Mouse (Mus musculus): ENCODE measurements around the gene Aqp5. TPM values are rescaled to one million over a fixed set of nuclear protein-coding genes. Genes with fewer than 3 reads are reported as not detected.

Gene Aqp5
- polyA plus RNA-seq (2015; fragmentation: Nextera tagmentation; extraction: Ambion mirVana), result 0.97 and 1.1 TPM in 2 replicates

GRCm38 (mm10) chr15:99590429-99591084 is at the start of gene Aqp5:
Gene Aqp5, plus strand, starts transcription at chr15:99590782.
- Histone ChIP-seq H3K4me3 (ENCODE audit: low read depth, low read length) (peak within 1 kb of the TSS; percentile 44), H3K27me3 (ENCODE audit: control insufficient read depth, insufficient read depth, low read depth, low read length) (peaks cover 74% of the 10 kb centered on the region), H3K9ac (ENCODE audit: low read depth, low read length) (peak within 1 kb of the TSS; percentile 45; the same call in 1 of the 2 replicates), H3K4me1 (ENCODE audit: control insufficient read depth, insufficient read depth, low read length) (peaks cover 6% of the 10 kb centered on the region; the same call in 1 of the 2 replicates), H3K9me3 (replicated peaks; ENCODE audit: control insufficient read depth, low read length, poor library complexity, severe bottlenecking) (no peaks in the 10 kb centered on the region), H3K27ac (ENCODE audit: low read length) (no peak within 1 kb of the TSS), H3K4me2 (ENCODE audit: low read length) (peak within 1 kb of the TSS; percentile 60), H3K36me3 (ENCODE audit: control insufficient read depth, insufficient read depth, low read length) (no peaks in the 10 kb centered on the region)
- WGBS, result under 1% methylated on average over 53 of the region's 83 CpGs
- ATAC-seq, result peak; percentile 71

- Histone ChIP-seq H3K36me3 (ENCODE audit: control insufficient read depth, insufficient read depth, low read length) (no peaks in the 10 kb centered on the region), H3K4me3 (ENCODE audit: low read depth, low read length) (no peak overlapping the region), H3K9ac (ENCODE audit: low read depth, low read length) (no peak overlapping the region), H3K27ac (ENCODE audit: low read length) (no peak overlapping the region), H3K4me2 (ENCODE audit: low read length) (no peak overlapping the region), H3K27me3 (ENCODE audit: control insufficient read depth, insufficient read depth, low read depth, low read length) (no peaks in the 10 kb centered on the region), H3K9me3 (replicated peaks; ENCODE audit: control insufficient read depth, low read length, poor library complexity, severe bottlenecking) (no peaks in the 10 kb centered on the region), H3K4me1 (ENCODE audit: control insufficient read depth, insufficient read depth, low read length) (no peaks in the 10 kb centered on the region; the same call in 1 of the 2 replicates)
- WGBS, result 80% methylated on average over 7 of the region's 7 CpGs
- ATAC-seq, result no peak
Observed at GRCm38 (mm10) chr15:99544047-99544446, 46.5 kb upstream of the Aqp5 start.

- no peak for ATAC-seq
- 0 out of 2 replicates have a peak overlapping the region, but pooled peaks have one; percentile 43 for H3K27ac ChIP-seq (ENCODE audit: low read length)
- no peak overlapping the region for H3K4me3 ChIP-seq (ENCODE audit: low read depth, low read length)
- no peaks in the 10 kb centered on the region for H3K9me3 ChIP-seq (replicated peaks; ENCODE audit: control insufficient read depth, low read length, poor library complexity, severe bottlenecking)
- no peaks in the 10 kb centered on the region; the same call in 1 of the 2 replicates for H3K4me1 ChIP-seq (ENCODE audit: control insufficient read depth, insufficient read depth, low read length)
- H3K4me2 ChIP-seq (ENCODE audit: low read length), result no peak overlapping the region
- H3K36me3 ChIP-seq (ENCODE audit: control insufficient read depth, insufficient read depth, low read length), result no peaks in the 10 kb centered on the region
- WGBS, result 55% methylated on average over 11 of the region's 11 CpGs
- H3K27me3 ChIP-seq (ENCODE audit: control insufficient read depth, insufficient read depth, low read depth, low read length), result no peaks in the 10 kb centered on the region
- no peak overlapping the region for H3K9ac ChIP-seq (ENCODE audit: low read depth, low read length)
Observed at GRCm38 (mm10) chr15:99546596-99546995, 44.0 kb upstream of the Aqp5 start.

- no peaks in the 10 kb centered on the region for H3K36me3 ChIP-seq (ENCODE audit: control insufficient read depth, insufficient read depth, low read length)
- 87% methylated on average over 6 of the region's 6 CpGs for WGBS
- no peak overlapping the region for H3K4me2 ChIP-seq (ENCODE audit: low read length)
- no peak overlapping the region for H3K9ac ChIP-seq (ENCODE audit: low read depth, low read length)
- no peak overlapping the region for H3K4me3 ChIP-seq (ENCODE audit: low read depth, low read length)
- no peak overlapping the region for H3K27ac ChIP-seq (ENCODE audit: low read length)
- no peaks in the 10 kb centered on the region; the same call in 1 of the 2 replicates for H3K4me1 ChIP-seq (ENCODE audit: control insufficient read depth, insufficient read depth, low read length)
- no peak for ATAC-seq
- no peaks in the 10 kb centered on the region for H3K27me3 ChIP-seq (ENCODE audit: control insufficient read depth, insufficient read depth, low read depth, low read length)
- no peaks in the 10 kb centered on the region for H3K9me3 ChIP-seq (replicated peaks; ENCODE audit: control insufficient read depth, low read length, poor library complexity, severe bottlenecking)
Observed at GRCm38 (mm10) chr15:99547732-99548131, 42.9 kb upstream of the Aqp5 start.

GRCm38 (mm10) chr15:99549901-99550300 is 40.7 kb upstream of the Aqp5 start:
- Histone ChIP-seq H3K4me2 (ENCODE audit: low read length) (no peak overlapping the region), H3K27me3 (ENCODE audit: control insufficient read depth, insufficient read depth, low read depth, low read length) (no peaks in the 10 kb centered on the region; the same call in 1 of the 2 replicates), H3K27ac (ENCODE audit: low read length) (no peak overlapping the region), H3K36me3 (ENCODE audit: control insufficient read depth, insufficient read depth, low read length) (no peaks in the 10 kb centered on the region), H3K9me3 (replicated peaks; ENCODE audit: control insufficient read depth, low read length, poor library complexity, severe bottlenecking) (no peaks in the 10 kb centered on the region), H3K9ac (ENCODE audit: low read depth, low read length) (no peak overlapping the region), H3K4me3 (ENCODE audit: low read depth, low read length) (no peak overlapping the region), H3K4me1 (ENCODE audit: control insufficient read depth, insufficient read depth, low read length) (no peaks in the 10 kb centered on the region; the same call in 1 of the 2 replicates)
- 55% methylated on average over 2 of the region's 2 CpGs for WGBS
- no peak for ATAC-seq

- Histone ChIP-seq H3K36me3 (ENCODE audit: control insufficient read depth, insufficient read depth, low read length) (no peaks in the 10 kb centered on the region), H3K9me3 (replicated peaks; ENCODE audit: control insufficient read depth, low read length, poor library complexity, severe bottlenecking) (no peaks in the 10 kb centered on the region), H3K27ac (ENCODE audit: low read length) (no peak overlapping the region), H3K4me1 (ENCODE audit: control insufficient read depth, insufficient read depth, low read length) (no peaks in the 10 kb centered on the region), H3K4me3 (ENCODE audit: low read depth, low read length) (no peak overlapping the region), H3K9ac (ENCODE audit: low read depth, low read length) (no peak overlapping the region), H3K4me2 (ENCODE audit: low read length) (no peak overlapping the region), H3K27me3 (ENCODE audit: control insufficient read depth, insufficient read depth, low read depth, low read length) (no peaks in the 10 kb centered on the region; the same call in 1 of the 2 replicates)
- ATAC-seq, result no peak
- 71% methylated on average over 6 of the region's 6 CpGs for WGBS
Observed at GRCm38 (mm10) chr15:99553767-99554166, 36.8 kb upstream of the Aqp5 start.

- no peak overlapping the region for H3K27ac ChIP-seq (ENCODE audit: low read length)
- 87% methylated on average over 1 of the region's 1 CpGs for WGBS
- no peak overlapping the region for H3K4me2 ChIP-seq (ENCODE audit: low read length)
- H3K9ac ChIP-seq (ENCODE audit: low read depth, low read length), result no peak overlapping the region
- H3K4me3 ChIP-seq (ENCODE audit: low read depth, low read length), result no peak overlapping the region
- no peaks in the 10 kb centered on the region for H3K9me3 ChIP-seq (replicated peaks; ENCODE audit: control insufficient read depth, low read length, poor library complexity, severe bottlenecking)
- H3K27me3 ChIP-seq (ENCODE audit: control insufficient read depth, insufficient read depth, low read depth, low read length), result no peaks in the 10 kb centered on the region; the same call in 1 of the 2 replicates
- no peaks in the 10 kb centered on the region; the same call in 1 of the 2 replicates for H3K4me1 ChIP-seq (ENCODE audit: control insufficient read depth, insufficient read depth, low read length)
- no peak for ATAC-seq
- no peaks in the 10 kb centered on the region for H3K36me3 ChIP-seq (ENCODE audit: control insufficient read depth, insufficient read depth, low read length)
Observed at GRCm38 (mm10) chr15:99558947-99559346, 31.6 kb upstream of the Aqp5 start.

- Histone ChIP-seq H3K4me2 (ENCODE audit: low read length) (no peak overlapping the region), H3K36me3 (ENCODE audit: control insufficient read depth, insufficient read depth, low read length) (no peaks in the 10 kb centered on the region), H3K9ac (ENCODE audit: low read depth, low read length) (no peak overlapping the region), H3K27ac (ENCODE audit: low read length) (no peak overlapping the region), H3K9me3 (replicated peaks; ENCODE audit: control insufficient read depth, low read length, poor library complexity, severe bottlenecking) (no peaks in the 10 kb centered on the region), H3K4me1 (ENCODE audit: control insufficient read depth, insufficient read depth, low read length) (no peaks in the 10 kb centered on the region; the same call in 1 of the 2 replicates), H3K4me3 (ENCODE audit: low read depth, low read length) (no peak overlapping the region), H3K27me3 (ENCODE audit: control insufficient read depth, insufficient read depth, low read depth, low read length) (no peaks in the 10 kb centered on the region)
- ATAC-seq, result no peak
- WGBS, result 67% methylated on average over 10 of the region's 10 CpGs
Observed at GRCm38 (mm10) chr15:99560246-99560645, 30.3 kb upstream of the Aqp5 start.

GRCm38 (mm10) chr15:99567371-99567770 is 23.2 kb upstream of the Aqp5 start:
- Histone ChIP-seq H3K27ac (ENCODE audit: low read length) (no peak overlapping the region), H3K36me3 (ENCODE audit: control insufficient read depth, insufficient read depth, low read length) (no peaks in the 10 kb centered on the region), H3K27me3 (ENCODE audit: control insufficient read depth, insufficient read depth, low read depth, low read length) (no peaks in the 10 kb centered on the region), H3K9me3 (replicated peaks; ENCODE audit: control insufficient read depth, low read length, poor library complexity, severe bottlenecking) (no peaks in the 10 kb centered on the region), H3K4me2 (ENCODE audit: low read length) (no peak overlapping the region), H3K4me1 (ENCODE audit: control insufficient read depth, insufficient read depth, low read length) (no peaks in the 10 kb centered on the region; the same call in 1 of the 2 replicates), H3K9ac (ENCODE audit: low read depth, low read length) (no peak overlapping the region), H3K4me3 (ENCODE audit: low read depth, low read length) (no peak overlapping the region)
- 69% methylated on average over 4 of the region's 4 CpGs for WGBS
- no peak for ATAC-seq
